Mouse (Mus musculus) liver, adult 2 months (tissue): ENCODE results near the gene Cutal.

ENCODE experiments used
- CTCF ChIP-seq: fragments of 200-500 bp; IDR thresholded peaks from 2 replicates; pipeline ENCODE4 v1.5.1; 2011; ENCODE audit warnings: low read depth, low read length, control low read depth
- POLR2A ChIP-seq: fragments of 200-500 bp; IDR thresholded peaks from 2 replicates; pipeline ENCODE4 v1.6.1; 2011; ENCODE audit warnings: low read length, control low read depth; ENCODE audit not compliant: insufficient read depth; ENCODE audit errors: extremely low read depth

DNA sequence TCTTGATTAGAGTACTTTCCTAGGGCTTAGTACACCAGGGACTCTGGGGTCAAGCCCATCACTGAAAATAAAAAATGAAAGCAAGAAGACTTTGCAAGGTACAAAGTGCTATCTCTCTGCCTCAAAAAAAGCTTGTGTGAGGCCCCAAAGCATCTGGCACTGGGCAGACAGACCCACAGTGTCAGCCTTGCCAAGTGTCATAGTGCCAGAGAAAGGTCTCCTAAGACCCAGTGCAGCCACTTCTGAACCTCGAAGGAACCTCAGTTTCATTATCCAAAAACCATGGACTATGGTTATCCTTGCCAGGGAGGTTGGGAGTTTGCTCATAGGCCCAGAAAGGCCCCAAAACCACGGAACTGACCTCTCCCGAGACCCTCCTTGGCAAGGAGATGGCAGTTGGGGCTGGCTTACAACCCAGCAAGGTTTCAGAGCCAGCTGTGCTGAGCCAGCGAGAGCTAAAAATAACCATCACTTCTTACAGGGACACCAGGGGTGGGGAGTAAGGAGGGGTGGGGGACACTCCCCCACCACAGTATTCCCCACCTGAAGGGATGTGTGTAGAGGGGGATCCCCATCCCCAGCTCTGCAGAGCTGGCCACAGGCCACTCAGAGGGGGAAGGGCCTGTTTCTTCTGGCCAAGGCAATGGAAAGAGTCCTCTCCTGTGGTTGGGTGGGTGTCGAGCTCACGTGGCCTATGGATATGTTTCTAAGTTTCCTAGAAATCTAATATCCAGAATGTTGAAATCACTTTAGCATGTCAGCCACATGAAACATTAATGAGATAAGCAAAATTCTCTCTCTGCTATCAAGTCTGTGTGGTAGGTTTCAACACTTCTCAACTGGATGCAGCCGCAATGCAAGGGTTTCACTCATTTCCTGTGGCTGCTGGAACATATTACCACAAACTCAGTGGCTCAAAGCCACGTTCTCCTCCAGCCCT lies 64.3 kb downstream of the Cutal start:
- TF ChIP-seq CTCF (no peak), POLR2A (no peak)
